Mouse (Mus musculus): ENCODE results near the gene Timm22. TPM values are rescaled to one million over a fixed set of nuclear protein-coding genes. Genes with fewer than 3 reads are reported as not detected.

Gene Timm22
- polyA plus RNA-seq, 1 experiment from 2014 or later, result 111 TPM

GRCm38 (mm10) chr11:76454492-76454891 lies 47.7 kb downstream of the Timm22 start:
- peaks cover 12% of the 10 kb centered on the region for H3K4me1 ChIP-seq (ENCODE audit: control insufficient read depth, insufficient read depth, low read length)
- H3K36me3 ChIP-seq (ENCODE audit: control insufficient read depth, insufficient read depth, low read length), result peaks cover 91% of the 10 kb centered on the region
- WGBS, result 51% methylated on average over 5 of the region's 5 CpGs
- no peak overlapping the region for H3K4me3 ChIP-seq (replicated peaks; ENCODE audit: low read depth, low read length)
- H3K9me3 ChIP-seq (ENCODE audit: control insufficient read depth, low read length), result no peaks in the 10 kb centered on the region
- H3K27me3 ChIP-seq (ENCODE audit: control insufficient read depth, insufficient read depth, low read length), result no peaks in the 10 kb centered on the region
- no peak overlapping the region for H3K4me2 ChIP-seq (ENCODE audit: low read length)
- no peak for ATAC-seq (ENCODE audit: low FRiP score, low TSS enrichment)
- no peak overlapping the region for H3K27ac ChIP-seq (replicated peaks; ENCODE audit: low read depth, low read length)
- H3K9ac ChIP-seq (replicated peaks; ENCODE audit: low read length), result no peak overlapping the region
- DNase-seq, result peak; percentile 88

GRCm38 (mm10) chr11:76456233-76456632 lies 49.5 kb downstream of the Timm22 start:
- WGBS, result 13% methylated on average over 6 of the region's 6 CpGs
- Histone ChIP-seq H3K9ac (replicated peaks; ENCODE audit: low read length) (no peak overlapping the region), H3K4me3 (replicated peaks; ENCODE audit: low read depth, low read length) (no peak overlapping the region), H3K4me2 (ENCODE audit: low read length) (no peak overlapping the region), H3K9me3 (ENCODE audit: control insufficient read depth, low read length) (no peaks in the 10 kb centered on the region), H3K4me1 (ENCODE audit: control insufficient read depth, insufficient read depth, low read length) (no peaks in the 10 kb centered on the region), H3K27ac (replicated peaks; ENCODE audit: low read depth, low read length) (peak overlapping the region; percentile 49; the same call in 1 of the 2 replicates), H3K36me3 (ENCODE audit: control insufficient read depth, insufficient read depth, low read length) (peaks cover 92% of the 10 kb centered on the region), H3K27me3 (ENCODE audit: control insufficient read depth, insufficient read depth, low read length) (no peaks in the 10 kb centered on the region)
- peak; percentile 89 for DNase-seq
- no peak for ATAC-seq (ENCODE audit: low FRiP score, low TSS enrichment)

- Histone ChIP-seq H3K4me3 (replicated peaks; ENCODE audit: low read depth, low read length) (no peak overlapping the region), H3K36me3 (ENCODE audit: control insufficient read depth, insufficient read depth, low read length) (peaks cover 92% of the 10 kb centered on the region), H3K9ac (replicated peaks; ENCODE audit: low read length) (no peak overlapping the region), H3K9me3 (ENCODE audit: control insufficient read depth, low read length) (no peaks in the 10 kb centered on the region), H3K27ac (replicated peaks; ENCODE audit: low read depth, low read length) (peak overlapping the region; percentile 49; the same call in 1 of the 2 replicates), H3K4me1 (ENCODE audit: control insufficient read depth, insufficient read depth, low read length) (no peaks in the 10 kb centered on the region), H3K27me3 (ENCODE audit: control insufficient read depth, insufficient read depth, low read length) (no peaks in the 10 kb centered on the region), H3K4me2 (ENCODE audit: low read length) (no peak overlapping the region)
- DNase-seq (no peak), ATAC-seq (ENCODE audit: low FRiP score, low TSS enrichment) (no peak)
- WGBS, result 79% methylated on average over 10 of the region's 10 CpGs
These were observed 50.1 kb downstream of the Timm22 start for GRCm38 (mm10) chr11:76456897-76457296.

GRCm38 (mm10) chr11:76458730-76459129 lies 52.0 kb downstream of the Timm22 start:
- no peak for DNase-seq
- H3K9me3 ChIP-seq (ENCODE audit: control insufficient read depth, low read length), result no peaks in the 10 kb centered on the region
- 0 out of 2 replicates have a peak, but pooled peaks cover 1% of the 10 kb centered on the region for H3K4me1 ChIP-seq (ENCODE audit: control insufficient read depth, insufficient read depth, low read length)
- peaks cover 92% of the 10 kb centered on the region for H3K36me3 ChIP-seq (ENCODE audit: control insufficient read depth, insufficient read depth, low read length)
- no peak for ATAC-seq (ENCODE audit: low FRiP score, low TSS enrichment)
- no peak overlapping the region for H3K27ac ChIP-seq (replicated peaks; ENCODE audit: low read depth, low read length)
- 82% methylated on average over 9 of the region's 9 CpGs for WGBS
- H3K4me2 ChIP-seq (ENCODE audit: low read length), result no peak overlapping the region
- no peak overlapping the region for H3K4me3 ChIP-seq (replicated peaks; ENCODE audit: low read depth, low read length)
- H3K9ac ChIP-seq (replicated peaks; ENCODE audit: low read length), result no peak overlapping the region
- no peaks in the 10 kb centered on the region for H3K27me3 ChIP-seq (ENCODE audit: control insufficient read depth, insufficient read depth, low read length)

GRCm38 (mm10) chr11:76459489-76459888 lies 52.7 kb downstream of the Timm22 start:
- H3K36me3 ChIP-seq (ENCODE audit: control insufficient read depth, insufficient read depth, low read length), result peaks cover 92% of the 10 kb centered on the region
- 78% methylated on average over 3 of the region's 3 CpGs for WGBS

GRCm38 (mm10) chr11:76461201-76461600 lies 54.4 kb downstream of the Timm22 start:
- H3K36me3 ChIP-seq (ENCODE audit: control insufficient read depth, insufficient read depth, low read length), result peaks cover 77% of the 10 kb centered on the region

More at GRCm38 (mm10) chr11:76459489-76459888, 52.7 kb downstream of the Timm22 start:
- Histone ChIP-seq H3K9ac (replicated peaks; ENCODE audit: low read length) (no peak overlapping the region), H3K27me3 (ENCODE audit: control insufficient read depth, insufficient read depth, low read length) (no peaks in the 10 kb centered on the region), H3K27ac (replicated peaks; ENCODE audit: low read depth, low read length) (no peak overlapping the region), H3K9me3 (ENCODE audit: control insufficient read depth, low read length) (no peaks in the 10 kb centered on the region), H3K4me2 (ENCODE audit: low read length) (no peak overlapping the region), H3K4me1 (ENCODE audit: control insufficient read depth, insufficient read depth, low read length) (peaks cover 9% of the 10 kb centered on the region), H3K4me3 (replicated peaks; ENCODE audit: low read depth, low read length) (no peak overlapping the region)
- ATAC-seq (ENCODE audit: low FRiP score, low TSS enrichment) (no peak), DNase-seq (no peak)

GRCm38 (mm10) chr11:76461696-76462095 lies 54.9 kb downstream of the Timm22 start:
- Histone ChIP-seq H3K4me1 (ENCODE audit: control insufficient read depth, insufficient read depth, low read length) (peaks cover 24% of the 10 kb centered on the region), H3K9ac (replicated peaks; ENCODE audit: low read length) (no peak overlapping the region), H3K27me3 (ENCODE audit: control insufficient read depth, insufficient read depth, low read length) (no peaks in the 10 kb centered on the region), H3K27ac (replicated peaks; ENCODE audit: low read depth, low read length) (no peak overlapping the region), H3K4me2 (ENCODE audit: low read length) (no peak overlapping the region), H3K4me3 (replicated peaks; ENCODE audit: low read depth, low read length) (no peak overlapping the region), H3K36me3 (ENCODE audit: control insufficient read depth, insufficient read depth, low read length) (peaks cover 72% of the 10 kb centered on the region), H3K9me3 (ENCODE audit: control insufficient read depth, low read length) (no peaks in the 10 kb centered on the region)
- no peak for ATAC-seq (ENCODE audit: low FRiP score, low TSS enrichment)
- no peak for DNase-seq
- 85% methylated on average over 5 of the region's 5 CpGs for WGBS

More at GRCm38 (mm10) chr11:76461201-76461600, 54.4 kb downstream of the Timm22 start:
- H3K9me3 ChIP-seq (ENCODE audit: control insufficient read depth, low read length), result no peaks in the 10 kb centered on the region
- no peak overlapping the region for H3K4me2 ChIP-seq (ENCODE audit: low read length)
- WGBS, result 77% methylated on average over 6 of the region's 6 CpGs
- no peak overlapping the region for H3K27ac ChIP-seq (replicated peaks; ENCODE audit: low read depth, low read length)
- no peak overlapping the region for H3K9ac ChIP-seq (replicated peaks; ENCODE audit: low read length)
- DNase-seq (no peak), ATAC-seq (ENCODE audit: low FRiP score, low TSS enrichment) (no peak)
- no peak overlapping the region for H3K4me3 ChIP-seq (replicated peaks; ENCODE audit: low read depth, low read length)
- peaks cover 20% of the 10 kb centered on the region for H3K4me1 ChIP-seq (ENCODE audit: control insufficient read depth, insufficient read depth, low read length)
- no peaks in the 10 kb centered on the region for H3K27me3 ChIP-seq (ENCODE audit: control insufficient read depth, insufficient read depth, low read length)

- H3K27ac ChIP-seq (replicated peaks; ENCODE audit: low read depth, low read length), result no peak overlapping the region
- ATAC-seq (ENCODE audit: low FRiP score, low TSS enrichment) (no peak), DNase-seq (no peak)
- no peak overlapping the region for H3K4me3 ChIP-seq (replicated peaks; ENCODE audit: low read depth, low read length)
- peak overlapping the region; percentile 88 for H3K4me2 ChIP-seq (ENCODE audit: low read length)
- WGBS, result 99% methylated on average over 4 of the region's 4 CpGs
- H3K9me3 ChIP-seq (ENCODE audit: control insufficient read depth, low read length), result no peaks in the 10 kb centered on the region
- H3K4me1 ChIP-seq (ENCODE audit: control insufficient read depth, insufficient read depth, low read length), result peaks cover 55% of the 10 kb centered on the region
- H3K27me3 ChIP-seq (ENCODE audit: control insufficient read depth, insufficient read depth, low read length), result no peaks in the 10 kb centered on the region
- H3K36me3 ChIP-seq (ENCODE audit: control insufficient read depth, insufficient read depth, low read length), result peaks cover 37% of the 10 kb centered on the region
- H3K9ac ChIP-seq (replicated peaks; ENCODE audit: low read length), result no peak overlapping the region; the same call in 1 of the 2 replicates
These were observed 59.1 kb downstream of the Timm22 start for GRCm38 (mm10) chr11:76465879-76466278.
